Mouse (Mus musculus) NIH3T3 (cell line): ENCODE results near the gene Ptgir.
"Not testable (repeated sequence)": the region's sequence is repeated elsewhere in the genome, so short reads cannot be mapped to it uniquely, and the experiment has no call there.

Experiments used
- DNase-seq: peaks from one replicate; pipeline ENCODE4 v3.0.0-alpha.2; 2012; ENCODE audit warnings: low read depth

The Ptgir gene

GRCm38 (mm10) chr7:16942861-16943260, 36.6 kb downstream of the Ptgir start:
- no peak for DNase-seq

- no peak for DNase-seq
These were observed 37.9 kb downstream of the Ptgir start, which contains the start of gene Pnmal2 for GRCm38 (mm10) chr7:16944061-16944807. Gene Pnmal2, plus strand, starts transcription at chr7:16944682.

GRCm38 (mm10) chr7:16944808-16945315, 38.6 kb downstream of the Ptgir start:
- DNase-seq = no peak

GRCm38 (mm10) chr7:16945419-16945818, 39.1 kb downstream of the Ptgir start:
- DNase-seq = no peak

GRCm38 (mm10) chr7:16946441-16947348, 40.4 kb downstream of the Ptgir start:
- no peak for DNase-seq

- no peak for DNase-seq
These were observed 41.1 kb downstream of the Ptgir start for GRCm38 (mm10) chr7:16947349-16947895.

GRCm38 (mm10) chr7:16947959-16948361, 41.7 kb downstream of the Ptgir start:
- DNase-seq = no peak

- DNase-seq = no peak
These were observed 42.7 kb downstream of the Ptgir start for GRCm38 (mm10) chr7:16948923-16949458.

- DNase-seq = peak; percentile 81
These were observed 43.9 kb downstream of the Ptgir start for GRCm38 (mm10) chr7:16949908-16950841.

- peak; percentile 86 for DNase-seq
These were observed 44.8 kb downstream of the Ptgir start for GRCm38 (mm10) chr7:16950861-16951635.

- DNase-seq = not testable (repeated sequence)
These were observed 47.5 kb downstream of the Ptgir start for GRCm38 (mm10) chr7:16953776-16954175.

- no peak for DNase-seq
These were observed 49.4 kb downstream of the Ptgir start for GRCm38 (mm10) chr7:16955712-16956111.

- no peak for DNase-seq
These were observed 50.3 kb downstream of the Ptgir start for GRCm38 (mm10) chr7:16956410-16957265.

GRCm38 (mm10) chr7:16959539-16960187, 53.4 kb downstream of the Ptgir start, which contains the start of gene Pnmal1:
Gene Pnmal1, plus strand, starts transcription at chr7:16959679.
- no peak for DNase-seq
